Mouse (Mus musculus) CH12.LX (cell line): ENCODE data around the gene Tigd3.

Experiments
- CHD1 ChIP-seq: IDR thresholded peaks from 2 replicates; pipeline ENCODE4 v1.6.1; 2012; ENCODE audit warnings: low read depth, low read length, improper control_type of control experiment, inconsistent platforms
- CHD2 ChIP-seq: IDR thresholded peaks from 2 replicates; pipeline ENCODE4 v1.6.1; 2011; ENCODE audit warnings: low read length, improper control_type of control experiment
- CTCF ChIP-seq, 2 experiments: IDR thresholded peaks in 1 of 2; conservative IDR thresholded peaks in 1 of 2; 2 replicates each; pipeline ENCODE4 v1.5.1; 2011 to 2012; ENCODE audit warnings: low read depth in 2 of 2, low read length in 2 of 2, improper control_type of control experiment in 1 of 2, inconsistent platforms in 1 of 2, mild to moderate bottlenecking in 1 of 2, moderate library complexity in 1 of 2
- EP300 ChIP-seq: IDR thresholded peaks from 2 replicates; pipeline ENCODE4 v1.6.1; 2011; ENCODE audit warnings: low read length, improper control_type of control experiment
- HCFC1 ChIP-seq: IDR thresholded peaks from 2 replicates; pipeline ENCODE4 v1.6.1; 2012; ENCODE audit warnings: low read depth, mild to moderate bottlenecking, inconsistent platforms, low read length, improper control_type of control experiment
- IRF4 ChIP-seq: IDR thresholded peaks from 2 replicates; pipeline ENCODE4 v1.6.1; 2014; ENCODE audit warnings: low read depth, mild to moderate bottlenecking, inconsistent platforms, low read length, improper control_type of control experiment
- POLR2A ChIP-seq: IDR thresholded peaks from 2 replicates; pipeline ENCODE4 v1.6.1; 2011; ENCODE audit warnings: low read depth, mild to moderate bottlenecking, improper control_type of control experiment, low read length
- RAD21 ChIP-seq: IDR thresholded peaks from 2 replicates; pipeline ENCODE4 v1.6.1; 2011; ENCODE audit warnings: low read depth, mild to moderate bottlenecking, low read length, improper control_type of control experiment, moderate library complexity
- USF2 ChIP-seq: conservative IDR thresholded peaks from 2 replicates; pipeline ENCODE4 v1.6.1; 2011; ENCODE audit warnings: low read depth, low read length, improper control_type of control experiment

DNA sequence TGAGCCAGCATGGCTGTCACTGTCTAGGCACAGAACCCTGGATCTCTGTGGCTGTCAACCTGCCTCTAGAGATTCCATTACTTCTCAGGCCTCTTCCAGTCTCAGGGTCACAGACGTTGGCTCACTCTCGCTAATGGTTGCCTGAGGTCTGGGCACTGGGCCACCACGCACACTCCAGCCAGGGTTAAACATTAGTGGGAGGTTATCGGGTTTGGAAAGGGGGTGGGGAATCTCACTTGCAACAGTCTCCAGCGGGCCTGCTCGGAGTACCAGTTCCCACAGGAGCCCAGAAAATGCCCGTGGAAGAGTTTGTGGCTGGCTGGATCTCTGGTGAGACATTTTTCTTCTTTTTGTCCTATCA is 15.6 kb downstream of the Tigd3 start:
- TF ChIP-seq IRF4: no peak
- TF ChIP-seq CTCF (conservative IDR thresholded peaks at IDR 0.05 in 1 of 2, IDR thresholded peaks at IDR 0.05 in 1 of 2; ENCODE audit: low read depth in 2 of 2, low read length in 2 of 2): no peak
- no peak for TF ChIP-seq EP300
- TF ChIP-seq CHD2: no peak
- no peak for TF ChIP-seq RAD21
- TF ChIP-seq POLR2A: no peak
- no peak for TF ChIP-seq HCFC1
- TF ChIP-seq CHD1: no peak
- TF ChIP-seq USF2: no peak
